Mouse (Mus musculus) T-cell, adult 2 months (primary cell): ENCODE measurements around the gene Ccpg1.
A peak's percentile ranks its signal among the peaks of the same experiment; 100 is the strongest.

ENCODE experiments used
- DNase-seq: peaks from one replicate; pipeline ENCODE4 v3.0.0; 2022; ENCODE audit warnings: low spot score

The Ccpg1 gene

DNA sequence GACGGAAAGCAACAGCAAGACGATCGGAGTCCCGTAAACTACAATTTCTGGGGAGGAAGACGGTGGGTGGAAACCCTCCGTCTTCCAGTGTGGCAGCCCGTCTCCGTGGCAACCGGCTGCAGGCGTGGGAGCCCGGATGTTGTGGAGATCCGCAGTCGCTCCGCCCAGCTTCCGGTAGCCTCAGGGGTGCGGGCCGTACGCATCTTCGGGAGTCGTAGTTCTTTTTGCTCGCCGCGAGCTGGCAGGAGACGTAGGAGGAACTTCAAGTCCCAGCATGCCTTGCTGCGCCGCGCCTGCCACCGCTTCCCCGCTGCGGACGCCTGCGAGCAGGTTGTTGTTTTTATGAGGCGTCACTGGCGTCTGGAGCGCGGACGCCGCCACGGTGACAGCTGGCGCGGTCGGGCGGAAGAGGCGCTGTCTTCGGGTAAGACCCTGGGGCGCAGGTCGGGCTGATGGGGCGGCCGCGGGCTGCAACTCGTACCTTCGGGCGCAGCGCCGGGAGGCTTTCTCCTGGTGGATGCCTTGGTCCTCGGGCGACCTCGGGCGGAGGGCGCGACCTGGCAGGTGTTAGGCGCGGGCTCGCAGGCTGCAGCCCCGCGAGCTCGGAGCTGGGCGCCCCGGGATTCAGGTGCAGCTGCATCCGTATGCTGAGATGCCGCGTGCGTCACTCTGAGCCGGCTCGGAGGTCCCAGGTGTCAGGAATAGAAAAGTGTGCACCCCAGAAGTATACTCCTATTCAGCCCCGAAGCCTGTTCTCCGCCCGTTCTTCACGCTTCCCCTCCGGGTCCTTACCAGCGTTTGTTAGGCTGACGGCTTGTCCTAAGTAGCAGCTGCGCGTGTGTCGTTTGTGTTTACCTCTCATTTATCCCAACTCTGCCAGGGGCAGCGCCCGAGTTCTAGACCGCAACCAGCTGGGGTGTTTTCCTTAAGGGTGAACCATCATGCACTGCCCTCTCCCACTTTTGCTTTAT lies at the start of gene Ccpg1, which contains the start of gene Ccpg1os:
TSS of gene Ccpg1 (plus strand) at position 180 of the 971 bp plus-strand sequence.
TSS of gene Ccpg1os (minus strand) at position 133 of the 971 bp plus-strand sequence.
- DNase-seq, result peak; percentile 99

DNA sequence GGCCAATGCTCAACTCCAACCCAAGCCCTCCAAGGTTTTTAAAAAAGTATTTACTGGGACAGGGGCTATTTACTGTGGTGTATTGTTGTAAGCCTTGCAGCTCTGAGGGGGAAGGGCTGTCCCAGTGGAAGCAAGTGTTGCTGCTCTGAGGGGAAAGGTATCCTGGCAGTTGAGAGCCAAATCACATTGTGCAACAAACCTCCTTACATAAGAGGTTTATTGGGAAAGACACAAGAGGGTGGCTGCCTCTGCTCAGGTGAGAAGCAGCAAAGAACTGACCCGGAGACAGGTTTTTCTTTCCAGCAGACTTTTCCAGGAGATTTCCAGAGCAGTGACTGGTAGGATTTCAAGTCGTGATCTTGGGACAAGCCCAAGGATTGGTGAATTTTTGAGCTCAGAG lies 48.9 kb upstream of the Ccpg1 start:
- no peak for DNase-seq

DNA sequence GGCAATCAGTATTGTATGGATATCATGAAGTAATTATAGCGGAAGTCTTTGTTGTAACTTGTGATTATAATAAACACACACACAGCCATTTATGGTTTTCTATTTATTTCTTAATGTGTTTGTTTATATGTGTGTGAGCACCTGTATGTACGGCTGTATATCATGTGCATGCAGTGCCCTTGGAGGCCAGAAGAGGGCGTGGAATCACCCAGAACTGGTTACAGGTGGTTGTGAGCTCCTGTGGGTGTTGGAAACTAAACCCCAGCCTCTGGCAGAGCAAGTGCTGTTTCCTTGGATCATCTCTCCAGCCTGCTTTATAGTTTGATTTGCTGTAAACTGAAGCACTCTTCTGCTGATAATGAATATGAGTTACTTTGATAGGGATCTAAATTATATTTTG lies 41.8 kb upstream of the Ccpg1 start:
- DNase-seq, result no peak

DNA sequence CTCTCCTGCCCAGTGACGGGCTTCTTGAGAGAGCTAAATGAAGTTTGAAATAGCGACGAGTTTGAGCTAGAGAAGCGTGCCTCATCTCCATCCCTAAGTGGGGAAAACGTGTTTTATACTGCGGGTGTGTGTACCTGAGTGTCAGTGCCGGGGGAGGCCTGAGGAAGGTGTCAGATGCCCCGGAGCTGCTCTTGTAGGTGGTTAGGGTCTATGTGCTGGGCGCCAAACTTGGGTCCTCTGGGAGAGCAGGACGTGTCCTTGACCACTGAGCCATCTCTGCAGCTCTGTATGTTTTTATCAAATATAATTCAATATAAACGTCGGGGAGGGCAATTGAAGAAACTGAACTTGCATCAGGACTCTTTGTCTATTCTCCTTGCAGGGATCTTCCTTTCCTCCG lies 40.9 kb upstream of the Ccpg1 start:
- no peak for DNase-seq

DNA sequence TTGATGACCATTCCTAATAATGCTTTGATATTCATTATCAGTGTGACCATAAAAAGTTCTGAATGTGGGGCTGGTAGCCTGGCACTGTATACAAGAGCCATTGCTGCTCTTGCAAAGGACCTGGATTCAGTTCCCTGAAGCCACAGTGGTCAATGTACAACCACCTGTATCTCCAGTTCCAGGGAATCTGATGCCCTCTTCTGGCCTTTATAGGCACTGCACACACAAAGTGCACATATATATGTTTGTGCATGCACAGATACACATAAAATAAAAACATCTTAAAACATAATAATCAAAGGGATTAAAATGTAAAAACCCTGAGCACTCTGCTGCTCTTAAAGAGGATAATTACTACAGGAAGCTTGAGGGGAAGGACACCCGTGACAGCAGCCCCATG lies 38.2 kb upstream of the Ccpg1 start:
- no peak for DNase-seq

DNA sequence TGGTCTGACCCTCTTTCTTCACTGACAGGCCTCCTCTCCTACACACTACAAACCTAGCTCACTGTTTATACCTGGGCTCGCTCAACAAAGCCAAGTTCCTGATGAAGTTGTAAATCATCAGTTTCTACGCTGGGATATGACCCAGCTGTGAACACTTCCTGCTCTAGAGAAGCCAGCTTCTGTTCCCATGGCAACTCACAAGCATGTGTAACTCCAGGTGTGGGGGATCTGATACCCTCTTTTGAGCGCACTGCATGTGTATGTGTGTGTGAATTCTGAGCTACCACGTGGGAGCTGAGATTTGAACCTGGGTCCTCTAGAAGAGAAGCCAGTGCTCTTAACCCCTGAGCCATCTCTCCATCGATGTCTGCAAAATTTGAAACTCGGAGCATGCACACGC lies 35.7 kb upstream of the Ccpg1 start:
- no peak for DNase-seq

DNA sequence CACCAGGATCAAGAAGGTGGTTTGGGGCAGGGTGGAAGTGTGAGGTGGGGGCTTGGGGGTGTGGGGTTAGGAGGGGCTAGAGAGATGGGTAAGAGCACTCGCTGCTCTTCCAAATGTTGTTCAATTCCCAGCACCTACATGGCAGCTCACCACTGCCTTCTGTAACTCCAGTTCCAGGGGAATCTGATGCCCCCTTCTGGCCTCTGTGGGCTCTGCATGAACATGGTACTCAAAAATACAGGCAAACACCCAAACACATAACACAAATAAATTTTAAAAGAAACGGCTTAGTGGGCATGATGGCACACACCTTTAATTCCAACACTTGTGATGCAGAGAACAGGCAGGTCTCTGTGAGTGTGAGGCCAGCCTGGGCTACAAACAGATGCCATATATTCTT lies 30.5 kb upstream of the Ccpg1 start:
- peak; percentile 17 for DNase-seq

DNA sequence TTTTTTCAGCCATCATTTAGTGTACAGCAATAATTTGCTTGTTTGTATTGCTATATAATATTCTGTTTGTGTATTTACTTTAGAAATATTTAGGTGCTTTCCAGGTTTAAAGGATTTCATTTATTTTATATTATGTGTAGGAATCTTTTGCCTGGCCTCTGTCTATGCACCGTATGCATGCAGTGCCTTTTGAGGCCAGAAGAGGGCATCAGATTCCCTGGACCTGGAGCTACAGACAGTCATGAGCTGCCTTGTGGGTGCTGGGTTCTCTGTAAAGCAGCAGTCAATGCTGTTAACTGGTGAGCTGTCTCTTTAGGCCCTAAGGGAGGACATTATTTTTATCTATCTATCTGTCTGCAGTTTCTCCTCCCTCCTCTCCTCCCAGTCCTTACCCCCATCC lies 29.7 kb upstream of the Ccpg1 start:
- peak; percentile 71 for DNase-seq

DNA sequence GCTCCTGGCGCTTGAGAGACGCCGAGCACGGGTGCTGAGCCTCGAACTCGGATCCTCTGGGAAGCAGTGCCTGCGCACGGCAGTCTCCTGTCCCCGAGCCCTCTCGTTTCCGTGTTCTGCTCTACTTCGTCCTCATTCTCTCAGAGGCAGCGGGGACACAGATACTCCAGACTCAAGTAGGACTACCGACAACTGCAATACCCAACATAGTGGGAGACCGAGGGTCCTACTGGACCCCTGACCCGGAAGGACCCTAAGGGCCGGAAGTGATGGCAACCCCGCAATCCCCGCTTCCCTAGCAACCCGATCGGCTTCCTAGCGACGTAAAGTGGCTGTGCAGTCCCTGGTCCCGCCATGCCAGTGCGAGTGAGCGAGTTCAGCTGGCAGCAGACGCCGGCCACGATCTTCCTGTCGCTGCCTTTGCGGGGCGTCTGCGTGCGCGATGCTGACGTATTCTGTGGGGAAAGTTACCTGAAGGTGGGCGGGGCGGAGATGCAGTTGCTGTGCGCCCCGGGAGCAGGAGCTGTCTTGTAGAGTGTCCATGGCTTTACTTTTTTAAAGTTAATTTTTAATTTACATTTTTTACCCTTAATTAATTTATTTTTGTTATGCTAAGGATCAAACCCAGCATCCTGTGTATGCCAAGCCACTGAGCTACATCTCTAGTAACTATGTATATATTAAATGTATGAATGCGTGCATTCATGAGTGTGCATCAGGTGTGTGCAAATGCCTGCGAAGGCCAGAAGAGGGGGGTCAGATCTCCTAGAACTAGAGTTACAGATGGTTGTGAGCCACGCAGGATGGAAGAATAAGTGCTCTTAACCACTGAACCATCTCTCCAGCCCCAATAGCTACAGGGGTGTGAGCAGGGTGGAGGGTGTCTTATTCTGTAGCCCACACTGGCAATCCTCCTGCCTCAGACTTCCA lies 26.4 kb upstream of the Ccpg1 start, which contains the start of the genes Dyx1c1 and Gm44503:
TSS of gene Dyx1c1 (plus strand) at position 265 of the 930 bp plus-strand sequence.
TSS of gene Gm44503 (plus strand) at position 332 of the 930 bp plus-strand sequence.
- DNase-seq, result peak; percentile 93

DNA sequence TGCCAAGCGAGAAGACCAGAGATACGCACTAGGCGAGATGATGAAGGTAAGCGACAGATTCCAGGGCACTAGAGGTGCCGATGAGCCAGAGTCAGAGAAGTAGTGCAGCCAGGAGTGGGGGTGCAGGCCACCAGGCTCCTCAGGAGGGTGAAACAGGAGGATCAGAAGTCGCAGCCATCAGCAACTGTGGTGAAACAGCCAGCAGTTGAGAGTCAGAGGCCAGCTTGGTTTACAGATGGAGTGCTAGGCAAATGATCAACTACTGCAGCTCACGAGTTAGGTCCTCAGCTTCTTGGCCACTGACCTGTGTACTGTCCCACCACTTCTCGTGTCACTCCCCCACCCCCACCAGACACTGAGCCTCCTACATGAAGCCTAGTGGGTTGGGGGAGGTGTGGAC lies 23.9 kb upstream of the Ccpg1 start:
- no peak for DNase-seq

DNA sequence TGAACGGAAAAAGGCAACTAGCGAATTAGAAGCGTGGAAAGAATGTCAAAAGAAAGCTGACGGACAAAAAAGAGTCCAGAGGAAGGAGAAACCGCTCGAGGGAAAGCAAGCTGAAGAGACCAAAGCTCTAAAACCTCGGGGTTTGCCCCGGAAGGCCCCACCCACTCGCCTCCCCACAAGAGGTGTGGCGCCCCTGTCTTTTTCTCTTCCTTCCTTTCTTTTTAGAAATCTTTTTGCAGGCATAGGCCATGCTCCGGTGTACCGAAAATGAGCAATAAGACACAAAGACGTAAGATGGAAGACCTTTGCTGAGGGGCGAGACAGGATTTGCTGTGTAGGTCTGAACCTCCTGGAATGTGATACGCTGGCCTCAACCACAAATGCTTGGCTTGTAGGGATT lies 23.3 kb upstream of the Ccpg1 start:
- peak; percentile 79 for DNase-seq

DNA sequence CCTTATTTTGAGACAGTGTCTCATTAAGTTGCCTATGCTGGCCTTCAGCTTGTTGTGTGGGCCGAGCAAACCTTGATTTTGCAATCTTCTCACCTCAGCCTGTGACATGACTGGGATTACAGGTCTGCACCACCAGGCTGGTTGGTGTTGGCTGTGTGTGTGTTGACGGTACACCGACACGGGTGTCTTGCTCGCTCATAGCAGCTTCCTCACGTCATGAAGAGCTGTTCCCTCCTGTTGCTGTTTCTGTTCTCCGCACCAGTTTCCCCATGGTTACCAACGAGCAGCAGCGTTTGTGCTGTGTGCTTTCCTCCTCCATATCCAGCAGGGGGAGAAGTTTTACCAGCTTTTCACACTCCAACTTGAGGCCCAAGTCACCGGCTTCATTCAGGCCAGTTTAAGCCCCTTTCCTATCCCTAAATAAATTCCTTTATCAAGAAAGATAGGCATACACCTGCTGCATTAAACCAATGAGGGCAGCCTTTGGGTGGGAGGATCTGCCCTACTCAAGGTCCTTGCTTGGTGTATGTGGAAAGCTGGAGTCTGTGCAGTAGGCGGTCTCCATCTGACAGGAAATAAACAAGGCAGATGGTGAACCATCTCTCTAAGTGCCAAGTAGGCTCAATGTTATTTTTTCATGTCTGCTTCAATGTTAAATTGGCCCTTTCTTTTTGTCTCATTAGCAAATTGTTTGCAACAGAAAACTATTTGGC lies 16.7 kb upstream of the Ccpg1 start:
- peak; percentile 84 for DNase-seq

DNA sequence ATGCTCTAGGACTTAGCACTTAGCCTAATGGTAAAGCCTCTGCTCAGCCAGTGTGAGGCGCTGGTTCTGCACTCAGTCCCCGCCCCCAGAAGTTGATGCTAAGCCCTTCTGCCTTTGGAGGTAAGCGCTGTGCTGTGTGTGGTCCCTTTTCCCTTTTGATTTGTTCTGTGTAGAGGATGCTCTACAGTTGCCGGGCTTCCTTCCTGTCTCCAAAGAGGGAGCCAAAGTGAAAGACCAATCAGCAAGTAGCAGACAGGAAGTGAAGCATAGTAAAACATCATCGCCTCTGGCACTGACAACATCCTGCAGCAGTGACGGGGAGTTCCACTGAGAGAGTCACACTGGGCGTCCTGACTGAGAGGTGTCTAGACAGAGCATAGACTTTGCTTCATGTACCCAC lies 15.4 kb upstream of the Ccpg1 start:
- DNase-seq, result peak; percentile 91

DNA sequence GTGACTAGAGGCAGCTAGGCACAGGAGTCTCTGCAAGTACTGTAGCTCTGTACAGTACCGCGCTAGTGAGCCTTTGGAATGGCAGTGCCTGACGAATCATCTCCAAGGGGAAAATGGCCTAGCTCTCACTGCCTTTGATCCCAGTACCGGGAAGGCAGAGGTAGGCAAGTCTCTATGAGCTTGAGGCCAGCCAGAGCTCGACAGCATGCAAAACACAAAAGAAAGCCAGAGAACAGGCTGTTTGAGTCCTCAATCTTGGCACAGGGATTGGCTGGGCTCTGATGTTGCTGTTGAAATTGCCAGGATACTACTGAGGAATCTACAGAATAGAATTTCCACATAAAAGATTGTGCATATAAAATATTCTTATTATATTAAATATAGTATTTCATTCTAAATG lies 12.8 kb upstream of the Ccpg1 start:
- no peak for DNase-seq

DNA sequence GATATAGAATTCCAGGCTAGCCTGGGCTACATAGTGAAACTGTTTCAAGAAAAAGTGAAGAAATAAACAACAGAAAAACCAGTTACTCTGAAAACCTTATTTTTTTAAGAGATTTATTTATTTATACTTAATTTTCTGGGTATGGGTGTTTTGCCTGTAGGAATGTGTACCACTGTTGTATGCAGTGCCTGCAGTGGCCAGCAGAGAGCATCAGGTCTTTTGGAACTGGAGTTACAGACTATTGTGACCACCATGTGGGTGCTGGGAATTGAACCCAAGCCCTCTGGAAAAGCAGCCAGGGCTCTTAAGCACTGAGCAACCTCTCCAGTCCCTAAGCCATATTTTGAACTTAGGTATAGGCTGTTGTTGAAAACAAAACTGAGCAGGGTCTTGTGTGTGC lies 12.2 kb upstream of the Ccpg1 start:
- no peak for DNase-seq

DNA sequence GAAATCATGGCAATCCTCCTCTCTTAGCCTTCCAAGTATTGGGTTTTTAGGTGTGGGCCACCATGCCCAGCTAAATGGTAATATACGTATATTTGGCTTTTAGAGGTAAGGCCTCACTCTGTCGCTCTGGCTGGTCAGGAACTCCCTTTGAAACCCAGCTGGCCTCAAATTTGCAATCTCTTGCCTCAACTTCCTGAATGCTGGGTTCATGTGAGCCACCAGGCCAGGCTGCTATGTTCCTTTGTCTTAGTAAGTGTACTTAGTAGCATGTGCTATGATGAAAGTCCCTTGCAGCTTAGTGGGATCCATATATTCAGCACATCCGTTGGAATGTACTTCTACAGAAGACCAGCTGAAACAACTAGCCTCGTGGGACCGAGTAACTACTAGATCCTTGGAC lies 10.5 kb upstream of the Ccpg1 start:
- no peak for DNase-seq

DNA sequence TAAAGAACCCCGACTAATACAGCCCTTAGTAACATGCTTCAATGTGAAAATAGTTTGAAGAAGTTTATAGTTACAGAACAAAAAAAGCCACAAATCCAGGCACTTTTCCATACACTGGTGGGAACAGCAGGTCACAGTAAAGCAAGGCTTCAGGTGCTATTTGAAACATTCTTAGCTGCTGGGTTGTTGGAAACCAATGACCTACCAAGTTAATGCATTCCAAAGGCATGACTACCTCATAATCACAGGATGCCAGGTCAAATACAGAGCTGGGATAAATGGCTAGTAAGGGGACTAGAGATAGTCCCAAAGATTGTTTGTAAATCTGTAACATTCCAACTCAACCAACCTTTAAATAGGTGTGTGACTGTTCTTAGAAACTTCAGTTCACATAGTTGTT lies 10.0 kb upstream of the Ccpg1 start:
- no peak for DNase-seq

DNA sequence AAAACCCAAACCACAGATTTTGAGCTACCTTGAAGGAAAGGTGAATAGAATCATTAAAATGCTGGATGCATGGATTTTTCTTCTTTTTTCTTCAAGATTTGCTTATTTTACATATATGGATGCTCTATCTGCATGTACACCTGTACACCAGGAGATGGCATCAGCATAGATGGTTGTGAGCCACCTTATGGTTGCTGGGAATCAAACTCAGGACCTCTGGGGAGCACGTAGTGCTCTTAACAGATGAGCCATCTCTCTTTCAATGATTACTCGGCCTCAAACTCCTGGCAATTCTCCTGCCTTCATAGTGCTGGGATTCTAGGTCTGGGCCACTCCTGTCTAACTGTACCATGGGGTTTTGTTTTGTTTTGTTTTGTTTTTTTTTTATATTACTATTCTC lies 2.2 kb upstream of the Ccpg1 start:
- peak; percentile 14 for DNase-seq

DNA sequence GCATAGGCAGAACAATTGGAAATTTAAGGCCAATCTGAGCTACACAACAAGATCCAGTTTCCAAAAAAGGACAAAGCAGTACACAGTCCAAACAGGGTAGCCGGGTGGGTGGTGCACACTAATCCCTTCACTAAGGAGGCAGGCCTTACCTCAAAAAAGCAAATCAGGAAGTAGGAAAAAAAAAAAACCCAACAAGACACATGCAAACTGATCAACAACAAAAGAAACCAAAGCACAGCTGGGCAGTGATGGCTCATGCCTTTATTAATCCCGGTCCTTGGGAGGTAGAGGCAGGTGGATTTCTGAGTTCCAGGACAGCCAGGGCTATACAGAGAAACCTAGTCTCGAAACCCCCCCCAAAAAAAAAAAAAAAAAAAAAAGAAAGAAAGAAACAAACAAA lies 2.5 kb downstream of the Ccpg1 start:
- no peak for DNase-seq

DNA sequence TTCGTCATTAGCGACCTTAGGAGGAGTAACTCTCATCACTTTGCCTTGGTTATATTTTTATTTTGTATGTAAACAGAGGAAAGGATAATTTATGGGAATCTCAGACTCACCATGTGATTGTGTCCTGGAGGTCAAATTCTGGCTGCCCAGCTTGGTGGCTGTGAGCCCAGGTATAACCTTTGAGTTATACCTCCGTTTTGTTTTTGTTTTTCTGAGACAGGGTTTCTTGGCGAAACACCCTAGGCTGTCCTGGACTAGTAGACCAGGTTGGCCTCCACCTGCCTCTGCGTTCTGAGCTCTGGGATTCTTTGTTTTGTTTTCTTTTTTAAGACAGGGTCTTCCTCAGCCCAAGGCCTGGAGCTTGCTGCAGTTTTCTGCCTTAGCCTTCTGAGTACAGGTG lies 3.5 kb downstream of the Ccpg1 start:
- DNase-seq, result no peak

DNA sequence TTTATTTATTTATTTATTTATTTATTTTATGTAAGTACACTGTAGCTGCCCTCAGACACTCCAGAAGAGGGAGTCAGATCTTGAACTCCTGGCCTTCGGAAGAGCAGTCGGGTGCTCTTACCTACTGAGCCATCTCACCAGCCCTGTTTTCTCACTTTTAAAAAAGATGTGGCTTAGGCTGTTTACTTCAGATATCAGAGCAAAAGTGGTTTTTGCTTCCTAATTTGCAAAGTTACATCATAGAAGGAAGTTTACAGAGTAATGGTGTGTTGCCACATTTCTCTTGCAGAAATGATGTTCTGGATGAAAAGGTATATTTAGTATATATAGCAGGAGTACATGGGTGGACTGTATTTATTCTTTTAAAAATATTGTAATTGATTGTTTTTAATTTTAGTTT lies 6.2 kb downstream of the Ccpg1 start:
- DNase-seq, result no peak

DNA sequence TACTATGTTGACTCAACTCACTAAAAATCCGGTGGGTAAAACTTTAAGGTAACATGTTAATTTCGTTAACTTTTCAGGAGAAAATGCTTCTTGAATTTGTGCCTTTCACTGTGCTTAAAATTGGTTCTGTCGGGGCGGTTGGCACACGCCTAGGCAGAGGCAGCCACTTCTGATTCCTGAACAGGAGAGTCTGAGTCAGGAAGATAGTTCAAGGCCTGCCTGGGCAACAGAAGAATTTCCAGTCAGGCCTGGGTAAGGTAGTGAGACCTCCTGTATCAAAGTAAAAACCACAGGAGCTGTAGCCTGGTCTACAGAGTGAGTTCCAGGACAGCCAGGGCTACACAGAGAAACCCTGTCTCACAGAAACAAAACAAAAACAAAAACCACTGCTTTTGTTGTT lies 7.3 kb downstream of the Ccpg1 start:
- DNase-seq, result no peak
